Mouse (Mus musculus) bone marrow, adult 2 months (tissue): ENCODE data around the gene Ostn.

Experiments used
- CTCF ChIP-seq: fragments of 200-500 bp; IDR thresholded peaks from 2 replicates; pipeline ENCODE4 v1.5.1; 2011; ENCODE audit warnings: low read length, control low read depth; ENCODE audit not compliant: control insufficient read depth, insufficient read depth
- POLR2A ChIP-seq: fragments of 200-500 bp; IDR thresholded peaks from 2 replicates; pipeline ENCODE4 v1.6.1; 2011; ENCODE audit warnings: low read depth, mild to moderate bottlenecking, control low read depth, low read length, borderline replicate concordance; ENCODE audit not compliant: control insufficient read depth

DNA sequence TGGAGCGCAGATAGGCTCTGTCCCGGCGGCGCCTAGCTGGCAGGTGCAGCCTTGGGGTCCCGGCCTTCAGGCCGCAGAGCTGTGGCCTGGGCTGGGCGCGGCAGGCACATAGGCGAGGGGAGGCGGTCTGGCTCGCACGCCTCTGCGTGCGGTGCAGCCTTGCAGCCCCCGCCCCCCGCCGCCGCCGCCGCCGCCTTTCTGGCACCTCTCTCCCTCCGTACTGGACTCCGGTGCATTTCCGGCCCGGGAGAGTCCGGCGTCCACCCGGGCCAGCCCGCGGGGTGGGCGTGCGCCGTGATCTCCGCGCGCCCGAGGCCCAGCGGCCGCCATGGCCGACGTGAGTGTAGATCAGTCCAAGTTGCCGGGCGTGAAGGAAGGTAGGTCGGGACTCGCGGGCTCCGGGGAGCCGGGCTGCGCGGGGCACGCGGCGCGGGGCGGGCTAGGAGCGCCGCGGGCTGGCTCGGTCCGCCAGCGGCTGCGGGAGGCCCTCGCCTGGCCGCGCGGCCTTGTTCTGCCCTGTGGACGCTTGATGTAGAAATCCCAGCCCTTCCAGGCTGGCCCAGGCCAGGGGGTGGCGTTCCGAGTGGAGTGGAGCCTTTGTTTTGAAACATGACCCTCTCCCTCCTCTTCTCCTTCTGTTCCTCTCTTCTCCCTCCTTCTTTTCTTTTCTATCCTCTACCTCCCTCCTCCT is 81.6 kb downstream of the Ostn start, which contains the start of gene Ccdc50:
- peak; percentile 53; the same call in 1 of the 2 replicates for TF ChIP-seq POLR2A
- no peak for TF ChIP-seq CTCF
